Mouse (Mus musculus) myocyte (in vitro differentiated cells): ENCODE measurements around the gene Triap1.

Experiments
- E2F4 ChIP-seq: IDR thresholded peaks from one replicate; pipeline ENCODE4 v1.6.1; 2011; ENCODE audit warnings: mild to moderate bottlenecking, control low read depth, moderate library complexity; ENCODE audit not compliant: insufficient read depth
- MAX ChIP-seq: IDR thresholded peaks from one replicate; pipeline ENCODE4 v1.6.1; 2011; ENCODE audit warnings: low read depth, mild to moderate bottlenecking, control low read depth
- MYOD1 ChIP-seq, 3 experiments: IDR thresholded peaks; one replicate each; pipeline ENCODE4 v1.6.1; 2011; ENCODE audit warnings: control low read depth in 2 of 3, low read depth in 2 of 3, mild to moderate bottlenecking in 2 of 3, moderate library complexity in 1 of 3; ENCODE audit not compliant: insufficient read length in 2 of 3, control insufficient read depth in 1 of 3
- POLR2A ChIP-seq: IDR thresholded peaks from one replicate; pipeline ENCODE4 v1.6.1; 2011; ENCODE audit warnings: low read depth, mild to moderate bottlenecking, control low read depth, moderate library complexity; ENCODE audit not compliant: insufficient read length
- TCF12 ChIP-seq: IDR thresholded peaks from one replicate; pipeline ENCODE4 v1.6.1; 2011; ENCODE audit warnings: mild to moderate bottlenecking, control low read depth; ENCODE audit not compliant: poor library complexity, insufficient read depth, severe bottlenecking
- USF1 ChIP-seq: IDR thresholded peaks from one replicate; pipeline ENCODE4 v1.6.1; 2011; ENCODE audit warnings: low read depth, mild to moderate bottlenecking, control low read depth, moderate library complexity

DNA sequence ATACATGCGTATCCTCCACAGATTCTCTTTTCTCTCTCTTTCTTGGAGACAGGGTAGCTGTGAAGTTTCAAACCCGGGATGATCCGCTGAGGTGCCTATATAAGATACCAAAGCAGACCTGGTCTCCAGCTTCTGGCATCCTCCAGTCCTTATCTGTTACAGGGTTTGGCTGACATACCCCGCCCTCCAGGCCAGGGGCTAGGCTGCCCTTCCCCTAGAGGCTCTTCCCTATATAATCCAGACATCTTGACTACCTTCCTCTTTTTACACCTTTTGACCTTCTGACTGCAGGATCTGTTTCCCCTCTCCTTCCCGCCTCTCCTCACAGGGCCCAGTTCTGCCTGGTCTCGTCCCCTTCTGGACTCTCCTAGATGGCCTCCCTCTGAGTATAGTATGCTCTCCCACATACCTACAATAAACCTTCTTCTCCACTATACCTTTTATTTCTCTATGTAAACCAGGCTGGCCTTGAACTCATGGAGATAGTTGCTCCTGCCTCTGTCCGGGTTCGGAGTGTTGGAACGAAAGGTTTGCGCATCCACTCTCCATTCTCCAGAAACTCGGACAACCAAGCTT, 14.7 kb upstream of the Triap1 start:
- TF ChIP-seq POLR2A (no peak), MAX (no peak), USF1 (no peak), TCF12 (no peak), MYOD1 (IDR thresholded peaks at IDR 0.05; ENCODE audit: control insufficient read depth in 1 of 3, insufficient read length in 2 of 3, low read depth in 2 of 3) (no peak), E2F4 (no peak)
